Mouse (Mus musculus): ENCODE data around the gene Mtf2.
A peak's percentile ranks its signal among the peaks of the same experiment; 100 is the strongest.
"Not testable (repeated sequence)": the region's sequence is repeated elsewhere in the genome, so short reads cannot be mapped to it uniquely, and the experiment has no call there.

The Mtf2 gene

GRCm38 (mm10) chr5:108079603-108080002 lies 14.1 kb downstream of the Mtf2 start:
- no peak for DNase-seq (ENCODE audit: extremely low read depth, low read depth, low spot score)

GRCm38 (mm10) chr5:108082380-108082779 lies 16.9 kb downstream of the Mtf2 start:
- DNase-seq (ENCODE audit: extremely low read depth, low read depth, low spot score): no peak

- DNase-seq (ENCODE audit: extremely low read depth, low read depth, low spot score): no peak
Observed at GRCm38 (mm10) chr5:108085440-108085839, 20.0 kb downstream of the Mtf2 start.

GRCm38 (mm10) chr5:108092731-108093130 lies 27.3 kb downstream of the Mtf2 start:
- not testable (repeated sequence) for DNase-seq (ENCODE audit: extremely low read depth, low read depth, low spot score)

- DNase-seq (ENCODE audit: extremely low read depth, low read depth, low spot score): no peak
Observed at GRCm38 (mm10) chr5:108097676-108098075, 32.2 kb downstream of the Mtf2 start.

GRCm38 (mm10) chr5:108100196-108100595 lies 34.7 kb downstream of the Mtf2 start:
- no peak for DNase-seq (ENCODE audit: extremely low read depth, low read depth, low spot score)

- DNase-seq (ENCODE audit: extremely low read depth, low read depth, low spot score): no peak
Observed at GRCm38 (mm10) chr5:108104306-108104705, 38.8 kb downstream of the Mtf2 start.

GRCm38 (mm10) chr5:108109346-108109745 lies 43.9 kb downstream of the Mtf2 start:
- DNase-seq (ENCODE audit: extremely low read depth, low read depth, low spot score): no peak

GRCm38 (mm10) chr5:108117693-108118092 lies 52.2 kb downstream of the Mtf2 start:
- no peak for DNase-seq (ENCODE audit: extremely low read depth, low read depth, low spot score)

- no peak for DNase-seq (ENCODE audit: extremely low read depth, low read depth, low spot score)
Observed at GRCm38 (mm10) chr5:108120221-108120900, 54.9 kb downstream of the Mtf2 start.

GRCm38 (mm10) chr5:108131849-108132440 lies 66.5 kb downstream of the Mtf2 start:
- DNase-seq (ENCODE audit: extremely low read depth, low read depth, low spot score): peak; percentile 64

- peak; percentile 85 for DNase-seq (ENCODE audit: extremely low read depth, low read depth, low spot score)
Observed at GRCm38 (mm10) chr5:108132441-108133243, 67.2 kb downstream of the Mtf2 start, which contains the start of the genes Tmed5 and Ccdc18. Tmed5 (minus strand) TSS chr5:108132620. Ccdc18 (plus strand) TSS chr5:108132875.

GRCm38 (mm10) chr5:108152592-108152991 lies 87.1 kb downstream of the Mtf2 start:
- DNase-seq (ENCODE audit: extremely low read depth, low read depth, low spot score): no peak

Measured in fat pad, adult 2 months (tissue).